Mouse (Mus musculus): ENCODE measurements around the gene Ssr2. TPM values are rescaled to one million over a fixed set of nuclear protein-coding genes. Genes with fewer than 3 reads are reported as not detected.

Gene Ssr2
- polyA plus RNA-seq, 1 experiment from 2014 or later = 337 TPM

DNA sequence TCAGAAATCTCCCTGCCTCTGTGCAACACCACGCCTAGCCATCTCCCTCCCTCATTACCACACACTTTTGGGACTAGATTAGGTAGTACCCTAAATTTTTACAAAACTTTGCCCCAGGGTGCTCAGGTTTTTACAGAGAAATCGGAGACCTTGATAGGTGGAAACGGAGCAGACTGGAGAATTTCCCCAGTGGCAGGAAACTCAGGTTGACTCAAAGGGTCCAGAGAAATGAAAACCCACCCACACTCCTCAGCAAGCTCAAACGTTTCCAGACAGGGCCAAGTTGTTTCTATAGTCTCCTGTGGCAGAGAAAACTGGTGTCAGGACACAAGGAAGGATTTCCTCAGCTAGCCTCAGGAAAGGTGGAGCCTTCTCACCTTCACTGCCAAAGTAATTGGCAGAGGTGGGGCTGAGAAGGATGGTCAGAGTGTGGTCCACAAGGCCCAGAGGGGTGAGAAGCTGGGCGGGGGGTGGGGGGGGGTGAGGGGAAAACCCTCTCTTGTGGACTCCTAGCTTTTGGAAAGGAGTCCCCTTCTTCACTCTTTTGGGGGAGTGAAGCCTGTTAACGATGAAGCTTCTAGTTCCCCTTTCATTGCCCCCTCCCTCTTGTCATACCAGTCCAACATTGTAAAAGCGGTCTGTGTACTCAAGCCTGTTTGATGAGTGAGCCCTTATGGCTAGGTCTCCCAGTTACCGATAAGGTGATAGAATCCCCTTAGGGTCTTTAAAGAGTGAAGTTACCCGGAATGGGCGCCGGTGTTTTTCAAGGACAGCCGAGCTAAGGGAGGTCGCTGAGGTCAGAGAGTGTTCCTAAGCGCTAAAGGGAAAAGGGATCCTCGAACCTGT, 44.7 kb downstream of the Ssr2 start:
- ATAC-seq (ENCODE audit: low read depth) = no peak
- Histone ChIP-seq H3K27me3 (replicated peaks; ENCODE audit: control insufficient read depth, insufficient read depth, low read length) (no peaks in the 10 kb centered on the region), H3K4me2 (ENCODE audit: low read depth, low read length) (peak overlapping the region; percentile 82), H3K9me3 (ENCODE audit: control insufficient read depth, low read length) (no peaks in the 10 kb centered on the region), H3K9ac (ENCODE audit: low read depth, low read length) (peak overlapping the region; percentile 87), H3K4me1 (ENCODE audit: control insufficient read depth, insufficient read depth, low read length) (peaks cover 36% of the 10 kb centered on the region), H3K27ac (replicated peaks; ENCODE audit: low read depth, low read length) (peak overlapping the region; percentile 93), H3K36me3 (ENCODE audit: control insufficient read depth, insufficient read depth, low read length) (no peaks in the 10 kb centered on the region; the same call in 1 of the 2 replicates), H3K4me3 (ENCODE audit: low read depth, low read length) (peak overlapping the region; percentile 59)
- WGBS = 9% methylated on average over 15 of the region's 15 CpGs
- DNase-seq (ENCODE audit: low spot score) = no peak

DNA sequence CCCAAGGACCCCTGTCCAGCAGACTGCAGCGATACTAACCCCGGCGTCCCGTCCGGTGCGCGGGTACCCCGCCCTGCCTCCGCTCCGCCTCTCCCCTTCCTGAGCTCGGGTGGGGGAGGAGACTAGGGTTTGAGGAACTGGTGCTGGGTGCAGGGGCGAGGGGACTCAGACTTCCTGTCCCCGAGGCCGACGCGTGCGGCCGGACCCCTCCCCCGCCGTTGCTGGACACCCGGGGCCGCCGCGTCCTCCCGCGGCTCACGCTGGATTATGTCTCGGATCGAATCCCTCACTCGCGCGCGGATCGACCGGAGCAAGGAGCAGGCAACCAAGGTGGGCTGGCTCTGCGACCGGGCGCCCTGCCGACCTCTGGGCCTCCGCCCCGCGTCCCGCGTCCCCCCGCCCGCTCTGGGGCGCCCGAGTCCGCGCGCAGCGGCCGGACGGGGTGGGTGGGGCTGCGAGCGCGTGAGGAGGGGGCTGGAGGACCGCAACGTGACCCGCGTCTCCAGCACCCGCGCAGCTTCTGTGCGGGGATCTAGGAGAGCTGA, 45.4 kb downstream of the Ssr2 start:
- Histone ChIP-seq H3K4me2 (ENCODE audit: low read depth, low read length) (peak overlapping the region; percentile 82), H3K9me3 (ENCODE audit: control insufficient read depth, low read length) (no peaks in the 10 kb centered on the region), H3K36me3 (ENCODE audit: control insufficient read depth, insufficient read depth, low read length) (peaks cover 3% of the 10 kb centered on the region; the same call in 1 of the 2 replicates), H3K4me1 (ENCODE audit: control insufficient read depth, insufficient read depth, low read length) (peaks cover 29% of the 10 kb centered on the region), H3K27me3 (replicated peaks; ENCODE audit: control insufficient read depth, insufficient read depth, low read length) (no peaks in the 10 kb centered on the region), H3K9ac (ENCODE audit: low read depth, low read length) (peak overlapping the region; percentile 87), H3K4me3 (ENCODE audit: low read depth, low read length) (peak overlapping the region; percentile 59), H3K27ac (replicated peaks; ENCODE audit: low read depth, low read length) (peak overlapping the region; percentile 93)
- ATAC-seq (ENCODE audit: low read depth) (peak; percentile 68), DNase-seq (ENCODE audit: low spot score) (peak; percentile 88)
- 2% methylated on average over 18 of the region's 64 CpGs for WGBS

DNA sequence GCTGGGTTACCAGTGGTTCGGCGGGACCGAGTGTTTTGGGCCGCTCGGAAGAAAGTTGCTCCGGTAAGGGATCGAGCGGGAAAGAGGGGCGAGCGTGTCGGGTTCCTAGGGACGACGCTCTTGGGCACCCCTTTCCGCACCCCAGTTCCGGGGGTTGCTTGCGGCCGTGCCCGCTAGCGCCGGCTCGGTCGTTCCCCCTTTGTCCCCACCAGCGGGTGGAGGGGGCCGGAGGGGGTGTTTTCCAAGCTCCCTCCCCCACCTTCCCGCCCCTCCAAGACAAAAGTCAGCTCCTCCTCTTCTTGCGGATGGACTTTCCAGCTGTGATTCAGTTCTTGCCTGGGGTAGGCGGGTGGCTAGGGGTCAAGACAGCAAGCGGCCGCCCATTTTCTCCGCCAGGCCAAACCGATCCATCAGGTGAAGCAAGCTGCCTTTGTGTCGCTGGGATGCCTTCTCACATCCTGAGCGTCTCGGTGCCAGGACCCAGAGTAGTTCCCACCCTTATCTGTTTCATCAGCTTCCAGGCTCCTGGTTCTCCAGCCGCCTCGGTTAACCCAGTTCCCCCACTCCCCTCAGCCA, 45.9 kb downstream of the Ssr2 start:
- Histone ChIP-seq H3K4me3 (ENCODE audit: low read depth, low read length) (peak overlapping the region; percentile 59), H3K9me3 (ENCODE audit: control insufficient read depth, low read length) (no peaks in the 10 kb centered on the region), H3K4me1 (ENCODE audit: control insufficient read depth, insufficient read depth, low read length) (peaks cover 23% of the 10 kb centered on the region), H3K27ac (replicated peaks; ENCODE audit: low read depth, low read length) (peak overlapping the region; percentile 93), H3K36me3 (ENCODE audit: control insufficient read depth, insufficient read depth, low read length) (peaks cover 5% of the 10 kb centered on the region; the same call in 1 of the 2 replicates), H3K27me3 (replicated peaks; ENCODE audit: control insufficient read depth, insufficient read depth, low read length) (no peaks in the 10 kb centered on the region), H3K9ac (ENCODE audit: low read depth, low read length) (peak overlapping the region; percentile 87), H3K4me2 (ENCODE audit: low read depth, low read length) (peak overlapping the region; percentile 82)
- peak; percentile 10; the same call in 1 of the 2 replicates for ATAC-seq (ENCODE audit: low read depth)
- peak; percentile 82 for DNase-seq (ENCODE audit: low spot score)
- WGBS = under 1% methylated on average over 36 of the region's 36 CpGs

DNA sequence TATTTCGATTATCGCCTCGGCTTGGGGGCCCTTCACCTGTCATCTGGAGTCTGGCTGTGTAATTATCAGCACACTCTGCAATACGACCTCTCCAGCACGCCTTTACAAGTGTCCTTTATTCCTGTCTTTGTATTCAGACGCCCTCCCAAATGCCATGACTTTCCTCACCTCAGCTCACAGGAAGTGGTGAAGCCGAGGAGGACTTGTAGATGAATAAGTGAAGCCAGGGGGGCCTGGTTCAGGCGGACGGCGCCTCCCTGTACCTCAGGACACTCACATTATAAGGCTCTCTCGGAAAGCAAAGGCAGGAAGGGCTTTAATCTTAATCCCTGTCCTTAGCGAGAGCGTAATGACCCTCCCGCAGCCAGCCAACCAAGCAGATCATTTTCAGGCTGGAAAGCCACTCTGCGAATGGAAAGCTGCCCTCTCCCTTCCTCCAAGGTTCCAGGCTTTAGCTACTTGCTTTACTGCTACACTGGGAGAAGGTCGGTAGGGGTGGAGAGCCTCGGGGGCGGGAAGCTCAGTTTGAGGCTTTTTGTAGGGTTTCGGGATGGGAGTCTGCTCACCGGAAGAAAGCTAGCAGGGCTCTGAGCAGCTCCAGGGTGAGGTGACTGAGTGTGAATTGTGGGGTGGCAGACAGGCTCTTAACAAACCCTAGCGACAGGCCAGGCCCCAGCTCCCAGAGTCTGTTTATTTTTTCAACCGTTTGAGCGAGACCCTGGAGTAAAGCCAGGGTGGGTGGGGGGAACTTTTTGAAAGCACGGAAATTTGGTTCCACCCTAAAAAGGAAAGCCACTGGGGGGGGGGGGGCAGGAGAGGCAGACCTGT, 46.7 kb downstream of the Ssr2 start:
- H3K4me3 ChIP-seq (ENCODE audit: low read depth, low read length) = peak overlapping the region; percentile 59
- WGBS = under 1% methylated on average over 21 of the region's 24 CpGs
- no peaks in the 10 kb centered on the region for H3K27me3 ChIP-seq (replicated peaks; ENCODE audit: control insufficient read depth, insufficient read depth, low read length)
- ATAC-seq (ENCODE audit: low read depth) = peak; percentile 7
- H3K4me2 ChIP-seq (ENCODE audit: low read depth, low read length) = peak overlapping the region; percentile 82
- peak overlapping the region; percentile 87 for H3K9ac ChIP-seq (ENCODE audit: low read depth, low read length)
- peaks cover 17% of the 10 kb centered on the region for H3K4me1 ChIP-seq (ENCODE audit: control insufficient read depth, insufficient read depth, low read length)
- peak; percentile 75 for DNase-seq (ENCODE audit: low spot score)
- peaks cover 5% of the 10 kb centered on the region; the same call in 1 of the 2 replicates for H3K36me3 ChIP-seq (ENCODE audit: control insufficient read depth, insufficient read depth, low read length)
- H3K27ac ChIP-seq (replicated peaks; ENCODE audit: low read depth, low read length) = peak overlapping the region; percentile 93
- H3K9me3 ChIP-seq (ENCODE audit: control insufficient read depth, low read length) = no peaks in the 10 kb centered on the region

DNA sequence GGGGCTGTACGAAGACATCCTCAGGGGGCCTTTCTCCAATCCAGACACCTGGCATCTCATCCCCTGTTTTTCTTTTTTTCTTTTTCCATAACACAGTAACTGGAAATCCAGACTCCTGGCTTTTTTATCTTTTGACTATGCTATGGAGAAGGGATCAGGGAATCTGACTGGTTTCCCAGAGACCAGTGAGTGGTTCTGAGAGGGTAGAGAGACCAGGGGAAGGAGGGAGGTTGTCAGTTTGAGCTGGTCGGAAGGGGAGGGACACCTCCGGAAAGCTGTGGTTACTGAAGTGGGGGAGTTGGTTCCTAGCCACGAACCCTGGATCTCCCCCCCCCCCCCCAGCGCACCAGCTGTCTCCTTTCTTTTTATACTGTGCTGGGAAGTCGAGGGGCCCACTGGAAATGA, 47.3 kb downstream of the Ssr2 start:
- H3K4me1 ChIP-seq (ENCODE audit: control insufficient read depth, insufficient read depth, low read length) = peaks cover 17% of the 10 kb centered on the region
- no peaks in the 10 kb centered on the region for H3K9me3 ChIP-seq (ENCODE audit: control insufficient read depth, low read length)
- H3K9ac ChIP-seq (ENCODE audit: low read depth, low read length) = peak overlapping the region; percentile 87
- no peaks in the 10 kb centered on the region for H3K27me3 ChIP-seq (replicated peaks; ENCODE audit: control insufficient read depth, insufficient read depth, low read length)
- peak overlapping the region; percentile 59 for H3K4me3 ChIP-seq (ENCODE audit: low read depth, low read length)
- H3K4me2 ChIP-seq (ENCODE audit: low read depth, low read length) = peak overlapping the region; percentile 82
- WGBS = 0% methylated on average over 5 of the region's 6 CpGs
- ATAC-seq (ENCODE audit: low read depth) = peak; percentile 60
- peak overlapping the region; percentile 93 for H3K27ac ChIP-seq (replicated peaks; ENCODE audit: low read depth, low read length)
- H3K36me3 ChIP-seq (ENCODE audit: control insufficient read depth, insufficient read depth, low read length) = peaks cover 9% of the 10 kb centered on the region; the same call in 1 of the 2 replicates
- peak; percentile 80 for DNase-seq (ENCODE audit: low spot score)

DNA sequence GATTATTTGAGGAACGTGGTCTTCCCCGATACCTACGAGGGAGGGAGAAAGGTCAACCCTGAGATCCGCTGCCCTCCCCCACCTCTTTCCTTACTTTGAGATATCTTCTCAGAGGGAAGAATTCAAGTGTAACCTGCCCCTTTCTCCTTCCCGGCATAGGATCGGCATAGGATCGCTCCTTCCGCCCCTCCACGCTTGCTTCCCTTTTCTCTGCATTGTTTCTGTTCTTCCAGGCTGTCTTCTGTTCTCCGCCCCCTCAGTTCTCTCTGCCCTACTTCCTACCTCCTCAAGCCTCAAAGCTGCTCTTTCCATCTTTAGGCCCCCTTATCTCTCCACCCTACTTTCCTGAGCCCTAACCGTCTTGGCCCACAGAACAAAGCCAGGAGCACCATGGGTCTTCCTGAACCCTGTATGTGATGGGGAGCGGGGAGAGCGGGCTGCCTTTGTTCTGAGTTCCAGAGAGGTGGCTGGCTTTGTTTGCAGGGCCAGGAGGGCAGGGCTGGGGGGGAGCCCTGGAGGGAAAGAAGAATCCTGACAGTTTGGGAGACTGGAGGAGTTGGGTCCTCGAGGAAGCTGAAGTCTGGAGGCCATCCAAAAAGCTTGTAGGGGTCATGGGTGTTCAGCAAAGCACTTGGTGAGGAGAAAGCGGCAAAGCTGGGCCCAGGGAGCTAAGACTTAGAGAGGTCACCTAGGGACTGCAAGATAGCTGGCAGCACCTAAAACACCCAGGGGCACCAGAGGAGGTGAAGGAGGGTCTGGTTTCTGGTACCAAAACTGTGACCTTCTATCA, 47.9 kb downstream of the Ssr2 start:
- Histone ChIP-seq H3K27ac (replicated peaks; ENCODE audit: low read depth, low read length) (peak overlapping the region; percentile 93), H3K9me3 (ENCODE audit: control insufficient read depth, low read length) (no peaks in the 10 kb centered on the region), H3K4me2 (ENCODE audit: low read depth, low read length) (peak overlapping the region; percentile 82), H3K9ac (ENCODE audit: low read depth, low read length) (peak overlapping the region; percentile 87), H3K4me3 (ENCODE audit: low read depth, low read length) (peak overlapping the region; percentile 59), H3K27me3 (replicated peaks; ENCODE audit: control insufficient read depth, insufficient read depth, low read length) (no peaks in the 10 kb centered on the region), H3K4me1 (ENCODE audit: control insufficient read depth, insufficient read depth, low read length) (peaks cover 17% of the 10 kb centered on the region), H3K36me3 (ENCODE audit: control insufficient read depth, insufficient read depth, low read length) (peaks cover 14% of the 10 kb centered on the region)
- 2% methylated on average over 15 of the region's 15 CpGs for WGBS
- ATAC-seq (ENCODE audit: low read depth) (0 out of 2 replicates have a peak, but pooled peaks have one; percentile 4), DNase-seq (ENCODE audit: low spot score) (no peak)

DNA sequence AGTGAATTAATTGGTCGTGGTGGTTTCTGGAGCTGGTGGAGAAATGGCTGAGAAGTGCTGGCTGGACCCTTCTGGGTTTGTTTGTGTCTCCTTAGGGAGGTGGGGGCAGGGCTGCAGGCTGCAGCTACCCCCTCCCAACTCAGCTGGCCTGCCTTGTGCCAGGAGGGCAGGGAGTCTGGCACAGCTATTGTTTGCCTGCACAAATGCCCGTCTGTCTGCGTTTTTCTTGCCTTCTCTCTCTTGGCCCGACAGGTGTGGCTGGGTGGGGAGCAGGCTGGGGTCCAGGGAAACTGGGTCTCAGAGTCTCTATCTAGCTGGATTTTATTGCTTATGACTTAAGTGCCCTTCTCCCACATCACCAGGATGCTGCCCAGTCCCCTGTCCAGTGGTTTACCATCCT, 48.6 kb downstream of the Ssr2 start:
- peak overlapping the region; percentile 87 for H3K9ac ChIP-seq (ENCODE audit: low read depth, low read length)
- DNase-seq (ENCODE audit: low spot score) (no peak), ATAC-seq (ENCODE audit: low read depth) (no peak)
- H3K27ac ChIP-seq (replicated peaks; ENCODE audit: low read depth, low read length) = peak overlapping the region; percentile 93
- H3K36me3 ChIP-seq (ENCODE audit: control insufficient read depth, insufficient read depth, low read length) = peaks cover 20% of the 10 kb centered on the region
- WGBS = 21% methylated on average over 4 of the region's 4 CpGs
- H3K4me3 ChIP-seq (ENCODE audit: low read depth, low read length) = peak overlapping the region; percentile 59
- peaks cover 17% of the 10 kb centered on the region for H3K4me1 ChIP-seq (ENCODE audit: control insufficient read depth, insufficient read depth, low read length)
- no peaks in the 10 kb centered on the region for H3K27me3 ChIP-seq (replicated peaks; ENCODE audit: control insufficient read depth, insufficient read depth, low read length)
- no peaks in the 10 kb centered on the region for H3K9me3 ChIP-seq (ENCODE audit: control insufficient read depth, low read length)
- peak overlapping the region; percentile 82 for H3K4me2 ChIP-seq (ENCODE audit: low read depth, low read length)
